Mouse (Mus musculus) erythroblast, embryonic 14.5 days (primary cell): ENCODE measurements around the gene Stkld1.

Experiments used
- GATA1 ChIP-seq: IDR thresholded peaks from 2 replicates; pipeline ENCODE4 v1.6.1; 2012; ENCODE audit warnings: low read length, inconsistent platforms, mixed read lengths
- TAL1 ChIP-seq: IDR thresholded peaks from 3 replicates; pipeline ENCODE4 v1.6.1; 2012; ENCODE audit warnings: low read length, inconsistent platforms, mixed read lengths

GRCm38 (mm10) chr2:26907109-26907508 is 26.7 kb upstream of the Stkld1 start:
- TF ChIP-seq TAL1 (no peak), GATA1 (no peak)
